Mouse (Mus musculus): ENCODE results near the gene Ctsl.

The Ctsl gene

GRCm38 (mm10) chr13:64343598-64343997 is 27.1 kb downstream of the Ctsl start:
- CTCF ChIA-PET, result interaction anchor here in 3 of 4 experiments (0.6 to 1.2 kb wide), 6 partner anchors 8 to 95 kb away, joined by 3 to 6 read pairs (median 4); no protein-coding TSS in a partner anchor
- POLR2A ChIA-PET, result interaction anchor here in 3 of 4 experiments (0.6 to 2.7 kb wide), 21 partner anchors 10 to 195 kb away, joined by 3 to 24 read pairs (median 4); partner anchors contain the start of genes Aaed1 (in 1 of the 3) and Cdk20 (in 1 of the 3)

DNA sequence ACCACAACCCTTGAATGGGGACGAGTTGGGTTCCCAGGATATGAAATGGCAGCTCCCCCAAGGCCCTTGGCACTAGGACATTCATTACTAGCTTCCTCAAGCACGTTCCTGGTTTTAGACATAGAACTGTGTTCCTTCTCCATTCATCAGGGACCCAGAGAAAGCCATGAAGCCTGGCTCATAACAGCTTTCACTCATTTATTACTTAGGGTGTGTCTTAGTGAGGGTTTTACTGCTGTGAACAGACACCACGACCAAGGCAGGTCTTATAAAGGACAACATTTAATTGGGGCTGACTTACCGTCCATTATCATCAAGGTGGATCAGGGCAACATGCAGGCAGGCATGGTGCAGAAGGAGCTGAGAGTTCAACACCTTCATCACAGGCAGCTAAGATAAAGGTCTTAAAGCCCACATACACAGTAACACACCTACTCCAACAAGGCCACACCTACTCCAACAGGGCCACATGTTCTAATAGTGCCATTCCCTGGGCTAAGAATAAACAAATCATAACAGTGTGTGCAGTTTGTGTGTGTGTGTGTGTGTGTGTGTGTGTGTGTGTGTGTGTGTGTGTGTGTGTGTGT is 35.1 kb downstream of the Ctsl start:
- ChIA-PET POLR2A (no interaction called here), CTCF (interaction anchor here in 2 of 4 experiments (0.7 to 1.4 kb wide), 5 partner anchors 8 to 174 kb away, joined by 3 to 8 read pairs (median 4); no protein-coding TSS in a partner anchor)

- POLR2A ChIA-PET, result interaction anchor here in 3 of 4 experiments (0.8 to 1.8 kb wide), 9 partner anchors 11 to 103 kb away, joined by 3 to 8 read pairs (median 4); partner anchors contain the start of gene Cdk20 (in 1 of the 3)
- CTCF ChIA-PET, result interaction anchor here (0.6 to 1.5 kb wide), 6 partner anchors 20 to 408 kb away, joined by 3 to 5 read pairs (median 4); partner anchors contain the start of gene Aaed1 (in 2 of the 4)
These were observed 37.6 kb downstream of the Ctsl start for GRCm38 (mm10) chr13:64333102-64333501.

DNA sequence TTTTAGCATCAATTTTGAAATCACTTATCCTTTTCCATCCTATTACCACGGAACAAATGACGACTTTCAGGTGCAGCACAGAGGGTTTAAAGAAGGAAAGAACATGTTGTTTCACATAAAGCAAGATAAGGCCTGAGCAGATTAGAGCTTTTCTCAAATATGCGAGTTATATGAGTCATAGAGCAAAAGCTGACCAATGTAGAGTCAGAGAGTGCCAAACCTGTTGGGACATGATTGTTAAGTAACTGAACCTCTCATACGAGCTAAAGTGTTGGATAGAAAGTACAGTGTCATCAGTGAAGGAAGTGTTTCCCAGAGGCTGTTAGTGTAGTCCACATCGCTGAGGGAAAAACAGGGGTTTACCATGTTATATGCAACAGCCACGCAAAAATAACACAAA is 38.4 kb downstream of the Ctsl start:
- POLR2A ChIA-PET, result interaction anchor here in 2 of 4 experiments (1.0 to 1.8 kb wide), 4 partner anchors 11 to 38 kb away, joined by 3 to 8 read pairs (median 5); no protein-coding TSS in a partner anchor
- CTCF ChIA-PET, result interaction anchor here in 2 of 4 experiments (0.6 to 1.5 kb wide), 3 partner anchors 20 to 152 kb away, joined by 3 to 5 read pairs (median 4); partner anchors contain the start of gene Aaed1 (in 1 of the 2)

DNA sequence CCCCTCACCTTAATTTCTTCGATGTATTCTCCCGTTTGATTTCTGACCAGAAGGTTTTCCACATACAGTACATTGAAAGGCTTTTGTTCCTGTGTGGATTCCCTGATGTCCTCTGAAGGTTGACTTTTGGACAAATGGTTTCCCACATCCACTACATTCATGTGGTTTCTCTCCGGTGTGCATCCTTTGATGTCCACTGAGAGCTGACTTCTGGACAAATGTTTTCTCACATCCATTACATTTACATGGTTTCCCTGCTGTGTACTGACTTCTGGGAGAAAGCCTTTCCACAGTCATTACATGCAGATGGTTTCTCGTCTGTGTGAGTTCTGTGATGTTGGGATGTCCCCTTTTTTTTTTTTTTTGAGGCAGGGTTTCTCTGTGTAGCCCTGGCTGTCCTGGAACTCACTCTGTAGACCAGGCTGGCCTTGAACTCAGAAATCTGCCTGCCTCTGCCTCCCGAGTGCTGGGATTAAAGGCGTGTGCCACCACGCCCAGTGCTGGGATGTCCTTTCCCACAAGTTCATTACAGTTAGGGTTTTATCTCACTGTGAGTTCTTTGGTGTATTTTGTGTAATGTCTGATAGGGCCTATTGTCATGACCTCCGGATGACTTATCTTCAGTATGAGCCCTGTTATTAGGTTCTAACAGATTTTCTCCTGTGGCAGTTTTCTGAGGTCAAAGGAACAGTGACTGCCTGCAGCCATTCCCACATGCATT is 48.0 kb downstream of the Ctsl start:
- ChIA-PET CTCF (interaction anchor here in 2 of 4 experiments (0.6 to 1.3 kb wide), 2 partner anchors 125 to 989 kb away, joined by 3 read pairs; no protein-coding TSS in a partner anchor), POLR2A (interaction anchor here in 2 of 4 experiments (0.6 to 1.7 kb wide), 3 partner anchors 48 to 119 kb away, joined by 4 to 5 read pairs (median 4); no protein-coding TSS in a partner anchor)

DNA sequence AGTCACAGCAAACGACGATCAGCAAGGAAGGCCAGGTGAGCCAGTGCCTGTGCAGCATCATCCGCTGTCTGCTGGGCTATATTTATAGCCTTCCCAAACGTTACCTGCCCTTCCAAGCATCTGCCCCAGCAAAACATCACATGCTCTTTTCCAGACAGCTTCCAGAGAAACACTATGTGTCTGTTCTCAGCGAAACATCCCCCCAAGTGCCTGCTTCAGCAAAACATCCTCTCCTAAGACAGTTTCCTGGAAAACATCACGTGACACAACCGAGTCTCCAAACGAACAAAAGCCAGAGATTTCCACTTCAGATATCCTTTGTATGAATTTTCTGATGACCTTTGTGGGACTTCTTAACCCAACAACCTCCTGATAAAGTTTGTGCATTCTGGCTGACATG is 50.4 kb downstream of the Ctsl start:
- POLR2A ChIA-PET, result interaction anchor here in 2 of 4 experiments (0.8 to 1.3 kb wide), 7 partner anchors 9 to 118 kb away, joined by 3 to 8 read pairs (median 3); partner anchors contain the start of gene Cdk20 (in 1 of the 2)
- CTCF ChIA-PET, result interaction anchor here in 3 of 4 experiments (0.6 to 1.6 kb wide), 6 partner anchors 18 to 139 kb away, joined by 3 to 11 read pairs (median 4); no protein-coding TSS in a partner anchor

DNA sequence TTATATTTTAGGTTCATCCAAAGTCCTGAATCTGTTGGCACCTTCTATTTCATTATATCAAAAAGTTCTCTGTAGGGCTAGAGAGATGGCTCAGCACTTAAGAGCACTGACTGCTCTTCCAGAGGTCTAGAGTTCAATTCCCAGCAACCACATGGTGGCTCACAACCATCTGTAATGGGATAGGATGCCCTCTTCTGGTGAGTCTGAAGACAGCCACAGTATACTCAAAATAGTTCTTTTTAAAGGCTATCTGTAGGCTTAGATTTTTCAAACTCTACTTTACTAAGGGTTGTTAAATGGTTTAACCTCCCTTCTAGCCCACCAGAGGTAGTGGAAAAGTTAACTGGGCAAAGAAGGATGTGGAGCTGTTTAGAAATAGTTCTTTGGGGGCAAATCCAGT is 50.9 kb downstream of the Ctsl start:
- ChIA-PET POLR2A (interaction anchor here in 2 of 4 experiments (0.8 to 1.3 kb wide), 7 partner anchors 10 to 119 kb away, joined by 3 to 8 read pairs (median 3); partner anchors contain the start of gene Cdk20 (in 1 of the 2)), CTCF (interaction anchor here in 3 of 4 experiments (0.6 to 1.6 kb wide), 6 partner anchors 18 to 139 kb away, joined by 3 to 11 read pairs (median 4); no protein-coding TSS in a partner anchor)

GRCm38 (mm10) chr13:64318355-64318754 is 52.3 kb downstream of the Ctsl start:
- CTCF ChIA-PET, result interaction anchor here in 1 of 4 experiments (0.6 to 1.3 kb wide), 4 partner anchors 12 to 138 kb away, joined by 3 to 6 read pairs (median 4); no protein-coding TSS in a partner anchor

DNA sequence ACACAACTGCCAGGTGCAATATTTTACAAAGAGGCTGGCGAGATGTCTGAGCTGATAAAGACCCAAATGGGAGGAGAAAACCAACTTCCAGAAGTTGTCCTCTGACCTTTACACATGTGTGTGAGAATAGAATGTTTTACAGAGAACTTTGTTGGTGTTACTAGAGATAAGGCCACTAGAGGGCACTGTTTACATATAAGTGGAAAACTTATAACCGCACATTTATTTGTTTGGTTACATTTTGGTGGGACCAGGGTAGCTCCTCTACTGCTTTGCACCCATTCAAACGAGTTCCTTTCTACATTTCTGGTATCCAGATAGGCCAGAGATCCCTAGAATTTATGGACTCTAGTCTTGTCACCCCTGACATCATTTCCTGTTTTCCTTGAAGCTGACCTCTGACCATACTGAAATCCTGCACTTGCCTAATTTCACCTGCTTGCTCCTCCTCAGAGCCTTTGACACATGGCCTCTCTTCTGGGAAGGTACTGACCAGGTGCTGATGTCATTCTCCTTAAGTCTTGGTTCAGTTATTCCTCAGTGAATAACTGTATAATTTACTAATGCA is 55.1 kb downstream of the Ctsl start:
- ChIA-PET CTCF (interaction anchor here (0.6 to 4.0 kb wide), 16 partner anchors 9 to 177 kb away, joined by 3 to 21 read pairs (median 4); partner anchors contain the start of genes Cdk20 (in 2 of the 4) and Habp4 (in 1 of the 4)), POLR2A (interaction anchor here in 2 of 4 experiments (0.8 to 2.1 kb wide), 8 partner anchors 10 to 160 kb away, joined by 3 to 5 read pairs (median 3); partner anchors contain the start of gene Cdk20 (in 1 of the 2))

More at GRCm38 (mm10) chr13:64318355-64318754, 52.3 kb downstream of the Ctsl start:
- POLR2A ChIA-PET, result interaction anchor here in 1 of 4 experiments (0.7 kb wide), 1 partner anchor 18 kb away, joined by 3 read pairs; no protein-coding TSS in a partner anchor

GRCm38 (mm10) chr13:64314041-64314440 is 56.6 kb downstream of the Ctsl start:
- POLR2A ChIA-PET, result interaction anchor here in 2 of 4 experiments (1.1 to 2.1 kb wide), 6 partner anchors 45 to 159 kb away, joined by 3 to 6 read pairs (median 4); no protein-coding TSS in a partner anchor
- CTCF ChIA-PET, result interaction anchor here in 2 of 4 experiments (1.0 to 4.0 kb wide), 3 partner anchors 125 to 134 kb away, joined by 5 to 21 read pairs (median 5); no protein-coding TSS in a partner anchor

DNA sequence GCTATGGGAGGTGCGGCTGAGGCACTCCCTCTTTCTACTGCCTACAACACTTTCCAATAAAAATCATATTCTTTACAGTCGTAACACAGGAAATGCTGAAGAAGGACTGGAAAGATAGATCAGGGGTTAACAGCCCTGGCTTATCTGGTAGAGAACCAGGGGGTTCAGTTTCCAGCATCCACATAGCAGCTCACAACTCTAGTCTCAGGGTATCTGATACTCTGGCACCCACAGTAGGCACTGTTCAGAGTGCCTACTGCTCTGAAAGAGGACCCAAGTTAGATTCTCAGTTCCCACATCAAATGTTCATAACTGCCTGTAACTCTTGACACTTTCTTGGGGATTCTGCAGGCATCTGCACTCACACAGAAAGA is 57.8 kb downstream of the Ctsl start:
- ChIA-PET POLR2A (interaction anchor here in 3 of 4 experiments (0.5 to 2.4 kb wide), 45 partner anchors 10 to 800 kb away, joined by 3 to 19 read pairs (median 4); partner anchors contain the start of genes Cdc14b (in 2 of the 3), Habp4 (in 2 of the 3), Cdk20 (in 1 of the 3) and Mfsd14b (in 1 of the 3)), CTCF (interaction anchor here (0.6 to 4.0 kb wide), 27 partner anchors 15 to 261 kb away, joined by 3 to 21 read pairs (median 4); partner anchors contain the start of genes Cdc14b (in 1 of the 4), Cdk20 (in 1 of the 4) and Habp4 (in 1 of the 4))

- POLR2A ChIA-PET, result interaction anchor here in 3 of 4 experiments (0.5 to 2.4 kb wide), 52 partner anchors 9 to 800 kb away, joined by 3 to 19 read pairs (median 4); partner anchors contain the start of genes Cdc14b (in 2 of the 3), Habp4 (in 2 of the 3), Cdk20 (in 1 of the 3) and Mfsd14b (in 1 of the 3)
These were observed 58.4 kb downstream of the Ctsl start, which contains the start of gene Aaed1 for GRCm38 (mm10) chr13:64312024-64312915. Gene Aaed1, minus strand, starts transcription at chr13:64312710.

GRCm38 (mm10) chr13:64311266-64311665 is 59.4 kb downstream of the Ctsl start:
- ChIA-PET POLR2A (interaction anchor here in 2 of 4 experiments (0.9 to 2.4 kb wide), 8 partner anchors 22 to 157 kb away, joined by 3 to 19 read pairs (median 10); partner anchors contain the start of genes Habp4 (in 2 of the 2) and Cdk20 (in 1 of the 2)), CTCF (interaction anchor here in 1 of 4 experiments (2.2 to 2.5 kb wide), 2 partner anchors 131 to 150 kb away, joined by 5 to 20 read pairs; partner anchors contain the start of gene Habp4)

More at GRCm38 (mm10) chr13:64312024-64312915, 58.4 kb downstream of the Ctsl start, which contains the start of gene Aaed1:
- CTCF ChIA-PET, result interaction anchor here (0.6 to 4.0 kb wide), 30 partner anchors 16 to 262 kb away, joined by 3 to 21 read pairs (median 4); partner anchors contain the start of genes Cdc14b (in 1 of the 4), Cdk20 (in 1 of the 4) and Habp4 (in 1 of the 4)

- ChIA-PET CTCF (interaction anchor here in 1 of 4 experiments (0.7 to 8.3 kb wide), 3 partner anchors 45 to 130 kb away, joined by 3 to 78 read pairs (median 3); no protein-coding TSS in a partner anchor), POLR2A (interaction anchor here in 2 of 4 experiments (0.5 to 1.0 kb wide), 3 partner anchors 33 to 60 kb away, joined by 3 to 7 read pairs (median 3); no protein-coding TSS in a partner anchor)
These were observed 60.1 kb downstream of the Ctsl start for GRCm38 (mm10) chr13:64310585-64310984.

GRCm38 (mm10) chr13:64309842-64310241 is 60.8 kb downstream of the Ctsl start:
- ChIA-PET POLR2A (interaction anchor here in 2 of 4 experiments (0.5 to 1.5 kb wide), 4 partner anchors 55 to 131 kb away, joined by 3 to 7 read pairs (median 4); no protein-coding TSS in a partner anchor), CTCF (interaction anchor here in 2 of 4 experiments (0.6 to 8.3 kb wide), 2 partner anchors 31 to 60 kb away, joined by 3 to 78 read pairs; no protein-coding TSS in a partner anchor)
